Mouse (Mus musculus) left cerebral cortex, postnatal 25 days (tissue): ENCODE results near the gene Tbrg1. TPM values are rescaled to one million over a fixed set of nuclear protein-coding genes. Genes with fewer than 3 reads are reported as not detected.

ENCODE experiments used
- DNase-seq, 2 experiments: peaks; one replicate each; pipeline ENCODE4 v3.0.0; 2022; ENCODE audit warnings: low spot score in 2 of 2, mixed read lengths in 1 of 2
- intact Hi-C: fragments of 180-260 bp; cut with DNase I; formaldehyde crosslinking; loops from one replicate; pipeline ENCODE4 v1.15.1; 2025
- total RNA-seq, 2 experiments: library from RNA; stranded (reverse); gene quantifications; 2 replicates each; pipeline ENCODE4 v1.2.3; 2021

Gene Tbrg1
- total RNA-seq, result 10 to 100 TPM; 53.0 to 54.5 TPM

DNA sequence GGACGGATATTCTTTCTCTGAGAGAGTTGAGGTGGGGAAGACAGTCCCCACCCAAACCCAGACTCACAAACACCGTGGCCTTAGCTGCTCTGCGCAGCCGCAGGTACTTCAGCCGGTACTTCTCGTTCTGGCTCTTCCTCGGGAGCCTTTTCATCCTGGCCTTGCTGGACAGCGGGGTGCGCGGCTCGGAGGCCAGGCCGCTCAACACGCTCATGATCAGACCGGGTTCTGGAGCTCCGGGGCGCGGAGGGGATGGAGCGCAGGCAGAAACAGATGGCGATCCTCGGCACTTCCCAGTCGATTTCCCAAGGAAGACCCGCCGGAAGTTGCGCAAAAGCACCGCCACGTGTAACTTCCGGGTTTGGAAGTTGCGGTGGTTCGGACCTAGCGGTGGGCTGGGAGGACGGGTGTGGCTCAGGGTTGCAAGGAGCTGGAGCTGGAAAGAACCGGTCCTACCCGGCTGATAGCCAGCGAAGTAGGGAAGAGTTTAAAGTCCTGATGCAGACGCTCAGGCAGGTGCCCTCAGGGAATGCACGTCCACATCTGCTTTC lies at the start of gene Tbrg1:
Gene Tbrg1, minus strand, starts transcription at position 382 of the 551 bp plus-strand sequence.
- peak; percentile 78 to 83 for DNase-seq
- intact Hi-C loops, result no loop called here

DNA sequence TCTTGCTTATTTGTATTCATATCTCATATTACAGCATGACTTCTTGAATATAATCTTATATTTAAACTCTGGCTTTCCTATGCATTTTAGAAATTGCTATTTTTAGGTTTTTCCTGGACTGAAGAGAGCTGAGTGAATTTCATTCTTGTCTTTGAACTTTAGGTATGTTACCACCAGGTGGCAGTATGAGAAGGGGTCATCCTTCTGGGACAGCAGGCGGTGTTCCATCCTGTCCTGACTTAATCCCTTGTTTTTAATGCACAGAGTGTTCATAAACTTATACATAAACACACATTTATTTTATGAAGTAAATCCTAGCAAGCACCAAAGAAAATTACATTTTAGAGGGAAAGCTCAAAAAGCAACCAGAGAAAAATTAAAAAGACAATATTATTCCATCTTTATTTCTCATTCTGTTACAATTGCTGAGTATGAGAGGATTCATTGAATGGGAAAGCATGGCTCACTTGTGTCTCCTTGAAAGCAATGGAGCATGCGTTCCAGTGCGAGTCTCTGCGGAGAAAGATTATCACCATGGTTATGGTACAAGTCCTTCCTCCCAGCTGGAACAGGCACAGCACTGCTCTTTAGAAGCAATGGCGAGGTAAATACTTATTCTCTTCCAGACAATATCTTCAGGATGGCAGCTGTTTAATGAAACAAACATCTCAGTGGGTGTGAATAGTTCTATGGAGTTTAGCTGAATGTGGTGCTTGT lies 33.0 kb upstream of the Tbrg1 start:
- intact Hi-C loops, result loop anchor here (1.0 kb wide), 1 partner anchor 242 kb away; no protein-coding TSS in a partner anchor
- peak in 1 of 2 experiments; percentile 31 for DNase-seq

DNA sequence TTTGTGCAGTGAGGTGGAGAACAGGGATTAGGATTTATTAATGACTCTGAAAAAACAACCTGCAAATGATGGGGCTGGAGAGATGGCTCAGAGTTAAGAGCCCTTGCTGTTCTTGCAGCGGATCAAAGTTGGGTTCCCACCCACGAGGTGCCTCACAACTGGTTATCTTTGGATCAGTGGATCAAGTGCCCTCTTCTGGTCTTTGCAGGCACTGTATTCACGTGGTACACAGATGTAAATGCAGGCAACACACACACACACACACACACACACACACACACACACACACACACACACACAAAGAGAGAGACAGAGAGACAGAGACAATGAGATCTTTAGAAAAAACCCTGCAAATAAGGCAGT lies 30.8 kb upstream of the Tbrg1 start:
- intact Hi-C loops, result no loop called here
- DNase-seq, result no peak

DNA sequence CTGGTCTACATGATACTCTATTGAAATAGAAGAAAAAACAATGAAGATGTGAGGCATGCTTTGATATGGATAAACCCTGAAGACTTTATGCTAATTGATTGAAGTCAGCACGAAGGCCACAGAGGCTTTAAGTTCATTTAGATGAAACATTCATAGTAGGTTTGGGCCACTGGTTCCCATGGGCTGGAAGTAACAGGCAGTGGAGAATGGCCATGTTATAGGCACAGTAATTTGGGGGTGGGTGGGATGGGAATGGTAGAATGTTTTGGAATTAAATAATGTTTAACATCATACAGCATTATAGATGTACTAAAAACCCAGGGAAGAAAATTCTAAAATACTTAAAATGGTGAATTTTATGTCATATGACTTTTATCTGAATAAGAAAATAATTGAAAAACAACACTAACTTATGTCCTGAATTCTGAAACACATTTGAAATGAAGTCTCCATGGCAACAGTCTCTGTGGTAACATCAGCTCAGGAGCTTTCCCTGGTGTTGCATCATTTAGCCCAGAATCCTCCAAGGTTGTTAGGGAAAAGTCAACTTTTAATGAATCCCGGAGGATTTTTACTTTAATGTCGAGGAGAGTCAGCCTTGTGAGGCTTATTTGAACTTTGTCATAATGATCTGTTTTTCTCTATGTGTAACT lies 30.3 kb upstream of the Tbrg1 start:
- intact Hi-C loops, result no loop called here
- peak; percentile 33 to 39 for DNase-seq

DNA sequence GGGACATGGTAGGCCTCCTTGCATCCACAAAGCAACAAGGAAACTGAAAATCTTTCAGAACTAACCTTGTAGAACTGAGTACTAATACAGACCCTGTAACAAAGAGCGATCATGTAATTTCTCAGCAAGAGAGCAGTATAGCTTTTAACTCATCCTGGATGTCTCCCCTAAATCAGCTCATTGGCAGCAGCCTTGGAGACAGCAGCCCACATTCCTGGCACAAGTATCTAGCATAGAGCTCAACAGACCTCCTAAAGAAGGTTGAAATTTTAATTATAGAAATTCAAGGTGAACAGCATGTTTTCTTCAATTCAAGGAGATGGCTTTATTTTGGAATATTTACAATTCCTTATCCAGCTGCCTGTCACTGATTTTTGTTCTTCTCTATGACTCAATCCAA lies 24.0 kb upstream of the Tbrg1 start:
- intact Hi-C loops, result no loop called here
- DNase-seq, result peak in 1 of 2 experiments; percentile 81

DNA sequence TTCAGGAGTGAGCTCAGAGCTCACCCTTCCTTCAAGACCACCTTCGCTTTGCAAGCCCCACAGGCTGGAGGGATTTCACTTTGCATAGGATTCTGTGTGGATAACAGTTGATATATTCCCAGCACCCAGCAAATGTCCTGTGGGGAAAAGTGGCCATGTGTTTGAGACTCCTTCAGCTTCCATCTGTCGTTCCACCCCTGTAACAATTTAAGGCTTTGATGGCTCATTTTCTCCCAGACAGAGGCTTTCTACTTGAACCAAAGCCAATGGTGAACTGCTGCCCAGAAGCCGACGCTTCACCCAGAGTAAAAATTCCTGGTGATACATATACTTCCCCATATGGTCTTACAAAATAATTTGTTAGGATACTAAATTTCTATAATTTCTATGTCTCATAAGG lies 18.2 kb upstream of the Tbrg1 start:
- intact Hi-C loops, result loop anchor here (1.0 to 5.0 kb wide), 6 partner anchors 108 to 257 kb away; partner anchors contain the start of genes Nrgn and Olfr878

DNA sequence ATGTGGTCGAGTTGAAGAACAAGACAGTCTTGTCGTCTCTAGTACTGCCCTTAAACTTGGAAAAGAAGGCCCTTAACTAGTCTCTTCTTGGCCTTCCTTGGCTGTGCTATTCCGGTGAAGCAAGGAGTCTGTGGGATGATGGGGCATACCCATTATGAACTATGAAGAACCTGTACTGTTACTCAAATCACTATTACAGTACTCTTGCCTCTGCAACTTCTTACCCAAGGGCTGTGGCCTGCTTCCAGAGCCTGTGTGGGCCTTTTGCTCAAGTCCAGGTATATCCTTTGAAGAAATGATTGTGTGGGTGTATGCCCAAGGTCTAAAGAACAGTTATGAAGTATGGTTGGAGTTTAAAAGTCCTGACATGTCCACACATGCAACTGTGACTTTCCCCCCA lies 13.1 kb upstream of the Tbrg1 start:
- DNase-seq, result no peak
- intact Hi-C loops, result no loop called here

More for the DNA sequence above, 18.2 kb upstream of the Tbrg1 start:
- peak; percentile 41 to 93 for DNase-seq

DNA sequence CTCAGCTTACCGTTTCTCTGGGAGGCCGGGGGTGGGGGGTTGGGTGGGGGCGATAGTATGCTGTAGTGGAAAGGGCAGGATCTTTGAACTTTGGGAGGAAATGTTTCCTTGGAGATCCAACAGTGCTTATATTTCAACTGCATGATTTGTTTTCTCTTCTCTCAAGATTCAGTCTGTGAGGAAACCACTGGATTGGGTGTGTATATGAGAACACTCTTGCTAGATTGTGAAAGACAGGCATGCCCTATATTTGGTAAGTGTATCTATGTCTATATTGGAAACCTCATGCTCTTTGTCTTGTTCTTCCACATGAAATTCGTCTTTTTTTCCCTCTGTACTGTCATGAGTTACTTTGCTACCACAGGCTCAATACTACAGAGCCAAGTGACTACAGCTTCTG lies 12.6 kb upstream of the Tbrg1 start:
- DNase-seq, result no peak
- intact Hi-C loops, result no loop called here

DNA sequence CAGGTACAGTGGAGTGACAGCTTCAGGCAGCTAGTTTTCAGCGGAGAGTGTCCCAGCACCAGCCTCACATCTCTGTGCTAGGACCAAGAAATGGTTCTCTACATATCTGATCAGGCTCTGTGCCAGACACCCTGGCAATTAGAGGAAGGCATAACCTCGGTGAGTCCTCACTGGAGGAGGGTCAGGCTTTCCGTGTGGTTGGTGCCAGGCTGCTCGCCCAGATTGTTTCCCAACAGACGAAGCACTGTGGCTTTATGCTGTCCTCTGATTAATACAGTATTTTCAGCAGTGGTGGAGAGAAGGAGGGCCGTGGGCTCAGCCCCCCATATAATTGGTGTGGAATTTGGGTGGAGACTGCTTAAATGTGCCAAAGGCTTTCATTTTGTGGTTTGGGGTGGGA lies 12.0 kb upstream of the Tbrg1 start, which contains the start of gene Panx3:
Gene Panx3, minus strand, starts transcription at position 121 of the 400 bp plus-strand sequence.
- intact Hi-C loops, result no loop called here
- DNase-seq, result no peak

DNA sequence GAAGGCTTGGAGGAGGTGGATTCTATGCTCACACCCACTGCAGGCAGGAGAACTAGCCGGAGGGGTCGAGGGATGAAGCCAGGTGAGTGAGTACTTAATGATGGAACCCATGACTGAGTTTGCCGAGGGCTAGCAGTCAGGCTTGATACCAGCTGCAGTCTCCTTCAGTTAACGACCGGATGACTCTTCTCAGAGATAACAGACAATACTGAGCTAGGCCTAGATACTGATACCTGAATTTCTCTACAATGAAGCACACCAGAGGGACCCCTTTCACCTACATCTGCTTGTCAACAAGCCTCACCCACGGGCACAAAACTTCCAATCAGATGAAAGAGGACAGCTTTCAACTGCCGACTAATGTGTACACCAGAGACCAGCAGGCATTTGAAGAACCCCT lies 8.9 kb upstream of the Tbrg1 start:
- no peak for DNase-seq
- intact Hi-C loops, result no loop called here

DNA sequence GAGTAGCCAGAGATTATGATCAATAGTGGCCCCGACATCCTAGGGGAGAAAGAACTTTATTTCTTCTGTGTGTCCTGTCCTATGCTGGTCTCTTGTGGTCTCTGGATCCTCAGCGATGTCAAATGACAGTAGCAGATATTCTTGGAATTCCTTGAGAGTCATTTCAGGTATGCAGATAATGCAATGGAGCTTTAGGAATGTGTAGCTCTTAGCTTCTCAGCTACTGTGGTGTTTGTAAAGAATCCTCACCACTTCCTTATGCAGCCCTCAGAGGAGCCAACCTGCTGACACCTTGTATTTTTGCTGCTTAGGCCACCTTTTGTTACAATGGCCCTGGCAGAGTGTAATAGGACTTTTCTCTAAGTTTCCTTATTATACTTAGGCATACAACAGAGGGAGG lies 7.5 kb upstream of the Tbrg1 start:
- intact Hi-C loops, result no loop called here
- DNase-seq, result no peak

DNA sequence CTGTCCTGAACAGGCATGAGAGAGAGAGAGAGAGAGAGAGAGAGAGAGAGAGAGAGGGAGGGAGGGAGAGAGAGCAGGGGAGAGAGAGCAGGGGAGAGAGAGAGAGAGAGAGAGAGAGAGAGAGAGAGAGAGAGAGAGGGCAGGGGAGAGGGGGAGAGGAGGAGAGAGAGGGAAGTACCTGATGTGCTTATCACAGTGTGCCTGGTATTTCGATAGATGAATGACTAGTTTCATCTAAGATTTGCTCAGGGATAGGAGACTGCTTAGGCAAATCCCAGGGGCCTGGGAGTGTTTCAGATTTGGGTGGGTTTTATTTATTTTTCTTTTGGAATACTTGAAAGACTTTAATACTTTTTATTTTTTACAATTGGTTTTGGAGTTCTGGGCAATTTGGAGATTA lies 6.1 kb upstream of the Tbrg1 start:
- no peak for DNase-seq
- intact Hi-C loops, result no loop called here

DNA sequence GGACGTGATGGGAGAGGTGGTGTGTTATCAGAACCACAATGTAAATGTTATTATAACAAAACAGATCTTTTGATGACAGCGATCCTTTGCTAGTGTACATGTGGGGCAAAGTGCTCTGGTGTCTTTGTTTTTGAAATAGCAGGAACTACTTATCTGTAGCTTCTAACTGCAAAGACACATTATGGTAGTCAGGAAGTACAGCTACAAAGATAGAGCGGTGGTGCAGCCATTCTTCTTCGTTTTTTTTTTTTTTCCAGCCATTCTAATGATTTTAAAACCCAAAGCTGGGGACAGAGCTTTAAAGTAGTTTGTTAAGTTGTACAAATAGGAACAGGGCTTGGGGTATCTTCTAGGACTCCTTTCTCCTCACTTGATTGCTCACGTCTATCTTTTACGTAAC lies 2.3 kb upstream of the Tbrg1 start:
- intact Hi-C loops, result no loop called here
- no peak for DNase-seq

DNA sequence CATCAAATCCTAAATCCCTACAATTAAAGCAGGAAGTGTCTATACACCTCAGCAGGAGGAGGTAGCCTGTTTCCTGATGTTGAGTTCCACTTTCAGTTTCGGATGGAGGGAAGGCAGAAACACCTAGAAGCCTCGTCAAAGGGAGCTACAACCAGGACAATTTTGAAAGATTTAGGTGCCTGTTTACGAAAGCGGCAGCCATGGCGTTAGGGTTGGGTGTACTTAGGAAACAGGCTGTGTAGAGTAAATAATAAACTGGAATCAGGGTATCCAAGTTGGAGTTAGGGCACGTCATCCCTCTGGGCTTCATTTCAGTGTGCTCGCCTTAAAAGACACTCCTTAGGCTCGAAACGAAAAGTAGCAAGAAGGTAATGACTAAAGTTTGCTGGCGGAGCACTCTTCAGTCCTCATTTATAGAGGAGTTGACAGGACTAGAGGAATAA lies 652 bp downstream of the Tbrg1 start:
- intact Hi-C loops, result no loop called here
- DNase-seq, result no peak

DNA sequence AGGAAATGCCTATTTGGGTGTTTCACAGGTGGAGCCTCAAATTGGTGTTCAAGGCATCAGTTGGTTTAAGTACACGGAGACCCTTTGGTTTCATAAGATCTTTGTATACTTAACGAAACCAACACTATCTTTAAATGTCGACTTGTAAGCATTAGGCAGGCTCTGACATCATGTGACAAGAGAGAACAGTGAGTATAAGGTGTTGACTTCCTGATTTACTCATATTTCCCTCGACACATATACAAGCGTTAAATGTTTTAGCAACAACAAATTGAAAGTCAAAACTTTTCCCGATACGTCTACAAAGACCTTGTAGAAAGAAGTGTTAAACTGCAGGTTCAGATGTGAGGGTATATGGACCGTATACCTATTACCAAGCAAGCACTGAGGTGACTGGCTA lies 1.2 kb downstream of the Tbrg1 start:
- DNase-seq, result no peak
- intact Hi-C loops, result no loop called here

DNA sequence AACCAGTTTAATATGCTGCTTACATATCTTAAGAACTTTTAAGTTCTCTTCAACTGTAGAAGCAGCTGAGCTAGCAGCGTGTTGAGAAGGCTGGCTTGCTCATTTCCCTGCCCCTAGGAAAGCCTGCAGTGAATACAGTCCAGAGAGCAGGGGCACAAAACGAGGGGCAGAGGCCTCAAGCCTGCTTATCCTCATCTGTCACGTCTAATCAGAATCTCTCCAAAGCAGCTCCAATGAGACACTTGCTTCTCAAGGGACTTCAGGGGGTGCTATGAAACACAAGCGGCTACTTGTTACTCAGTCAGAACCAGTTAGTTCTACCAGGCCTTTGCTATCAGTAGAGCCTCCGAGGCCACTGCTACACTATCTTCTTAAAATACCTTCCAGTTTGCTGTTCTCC lies 3.3 kb downstream of the Tbrg1 start:
- intact Hi-C loops, result no loop called here
- DNase-seq, result no peak

DNA sequence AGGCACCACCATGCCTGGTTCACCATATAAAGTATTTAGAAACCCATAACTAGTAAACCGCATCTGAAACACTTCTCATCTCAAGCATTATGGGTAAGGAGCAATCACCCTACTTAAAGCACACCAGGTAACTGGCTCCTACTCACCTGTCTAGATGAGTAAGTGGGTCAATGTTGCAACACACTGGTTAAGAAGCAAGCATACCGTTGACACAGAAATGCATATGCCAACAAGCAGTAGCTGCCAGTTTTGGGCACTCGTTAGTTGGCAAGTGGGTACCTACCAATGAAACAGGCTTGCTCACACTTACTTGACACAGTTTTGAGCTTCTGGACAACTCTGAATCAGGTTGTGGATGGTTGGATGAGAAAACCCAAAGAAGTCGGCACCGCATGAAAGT lies 6.5 kb downstream of the Tbrg1 start:
- intact Hi-C loops, result no loop called here
- DNase-seq, result no peak

DNA sequence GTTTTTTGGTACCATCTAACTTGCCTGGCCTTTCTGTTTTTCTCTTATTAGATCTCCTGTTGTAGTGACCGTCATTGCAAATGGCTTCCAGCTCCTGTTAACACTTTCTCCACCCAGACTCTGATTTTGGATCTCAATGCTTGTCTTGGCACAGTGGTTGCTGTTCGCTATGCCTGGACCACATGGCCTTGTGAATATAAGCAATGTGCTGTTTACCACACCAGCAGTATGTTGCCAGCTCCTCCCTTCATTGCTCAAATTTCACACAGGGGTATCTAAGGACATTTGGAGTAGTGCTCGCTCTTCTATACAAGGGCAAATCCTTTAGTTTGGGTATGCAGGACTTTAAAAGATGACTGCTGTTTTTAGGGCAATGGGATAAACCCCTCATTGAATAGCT lies 10.9 kb downstream of the Tbrg1 start:
- intact Hi-C loops, result no loop called here

DNA sequence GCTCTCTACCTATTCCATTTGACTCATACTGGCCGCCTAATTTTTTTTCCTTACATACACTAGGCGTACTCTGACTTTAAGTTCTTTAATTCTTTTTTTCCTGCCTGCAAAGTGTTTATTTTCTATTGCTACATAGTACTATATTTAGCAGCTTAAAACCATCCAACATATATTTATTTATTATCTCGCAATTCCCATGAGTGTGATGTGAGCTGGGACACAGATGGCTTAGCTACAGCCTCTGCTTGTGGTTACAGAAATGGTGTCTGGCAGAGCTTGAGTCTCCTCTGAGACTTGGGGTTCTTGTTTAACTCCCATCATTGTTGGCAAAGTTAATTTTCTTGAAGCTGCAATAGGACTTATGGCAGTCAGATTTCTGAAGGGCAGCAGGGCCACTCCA lies 18.4 kb downstream of the Tbrg1 start:
- DNase-seq, result no peak
- intact Hi-C loops, result loop anchor here (5.0 kb wide), 1 partner anchor 294 kb away; no protein-coding TSS in a partner anchor

More for the DNA sequence above, 10.9 kb downstream of the Tbrg1 start:
- DNase-seq, result no peak

DNA sequence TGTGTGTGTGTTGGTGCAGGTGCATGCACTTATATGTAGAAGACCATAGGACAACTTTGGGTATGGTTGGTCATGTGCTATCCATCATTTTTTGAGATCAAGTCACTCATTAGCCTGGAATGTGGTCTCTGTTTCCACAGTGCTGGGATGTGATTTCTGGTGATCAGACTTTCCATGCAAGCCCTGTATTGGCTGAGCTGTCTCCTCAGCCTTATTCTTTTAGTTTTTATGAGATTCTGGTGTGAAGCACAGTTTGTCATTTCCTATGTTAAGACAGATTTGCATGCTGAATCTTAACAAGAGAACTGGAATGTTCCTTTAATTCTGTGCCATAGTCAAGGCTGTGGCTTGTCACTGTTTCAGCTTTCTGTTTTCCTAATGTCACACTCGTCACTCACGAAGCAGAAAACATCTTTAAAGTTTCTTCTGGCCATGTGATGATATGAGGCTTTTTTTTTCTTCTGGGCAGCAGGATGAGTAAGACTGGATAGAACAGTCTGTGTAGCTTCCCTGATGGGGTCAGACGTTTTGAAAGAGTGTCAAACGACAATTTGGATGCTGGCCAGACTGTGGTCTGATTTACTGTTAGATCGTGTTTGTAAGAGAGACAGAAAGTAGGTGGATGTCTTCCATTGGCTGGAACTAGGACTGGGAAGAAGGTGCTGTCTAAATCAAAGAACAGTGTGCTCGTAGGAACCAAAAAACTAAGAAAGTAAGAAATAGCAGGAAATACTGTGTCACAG lies 20.1 kb downstream of the Tbrg1 start:
- DNase-seq, result peak in 1 of 2 experiments; percentile 53

More for the DNA sequence above, 20.1 kb downstream of the Tbrg1 start:
- intact Hi-C loops, result loop anchor here (5.0 kb wide), 1 partner anchor 295 kb away; no protein-coding TSS in a partner anchor
